Mouse (Mus musculus) liver, embryonic 13.5 days (tissue): Measurements from ENCODE around the gene Otud7a. TPM values are rescaled to one million over a fixed set of nuclear protein-coding genes. Genes with fewer than 3 reads are reported as not detected.
"Not testable (repeated sequence)": the region's sequence is repeated elsewhere in the genome, so short reads cannot be mapped to it uniquely, and the experiment has no call there.

Experiments used
- ATAC-seq: fragments of 200-750 bp; cut with Nextera tagmentation; 2 replicates; pipeline ENCODE4 v1.8.0; 2017; ENCODE audit warnings: low read depth, mild to moderate bottlenecking, moderate number of reproducible peaks, moderate library complexity
- DNase-seq: peaks from one replicate; pipeline ENCODE4 v3.0.0; 2022
- H3K27ac ChIP-seq: fragments of 300-500 bp; sonication (generic); 2 replicates; pipeline ENCODE4 v1.5.1; 2015; ENCODE audit warnings: moderate library complexity, mild to moderate bottlenecking, inconsistent platforms
- H3K27me3 ChIP-seq: fragments of 300-500 bp; sonication (generic); 2 replicates; pipeline ENCODE4 v1.6.1; 2015; ENCODE audit warnings: mild to moderate bottlenecking, inconsistent platforms
- H3K36me3 ChIP-seq: fragments of 300-500 bp; sonication (generic); 2 replicates; pipeline ENCODE4 v1.6.1; 2015; ENCODE audit warnings: mild to moderate bottlenecking, inconsistent platforms
- H3K4me1 ChIP-seq: fragments of 300-500 bp; sonication (generic); replicated peaks from 2 replicates; pipeline ENCODE4 v1.6.1; 2015; ENCODE audit warnings: inconsistent platforms
- H3K4me2 ChIP-seq: fragments of 300-500 bp; sonication (generic); 2 replicates; pipeline ENCODE4 v1.6.1; 2015; ENCODE audit warnings: inconsistent platforms, mild to moderate bottlenecking, moderate library complexity
- H3K4me3 ChIP-seq: fragments of 300-500 bp; sonication (generic); replicated peaks from 2 replicates; pipeline ENCODE4 v1.5.1; 2015; ENCODE audit warnings: mild to moderate bottlenecking, inconsistent platforms
- H3K9ac ChIP-seq: fragments of 300-500 bp; sonication (generic); 2 replicates; pipeline ENCODE4 v1.6.1; 2015; ENCODE audit warnings: mild to moderate bottlenecking, inconsistent platforms
- H3K9me3 ChIP-seq: fragments of 300-500 bp; sonication (generic); replicated peaks from 2 replicates; pipeline ENCODE4 v1.6.1; 2016; ENCODE audit warnings: inconsistent platforms
- WGBS: fragments of 180-500 bp; shearing (Covaris S2); methylation state at CpG from one replicate; pipeline ENCODE4 v1.1.7; 2015; ENCODE audit not compliant: insufficient replicate concordance; 5-methylcytosine and 5-hydroxymethylcytosine counted together
- polyA plus RNA-seq: library from polyadenylated mRNA; unstranded; fragments of >200 nt; fragmentation: Nextera tagmentation; extraction: Ambion mirVana; gene quantifications from 2 replicates; pipeline ENCODE4 v1.2.1, GENCODE M21; 2015

Otud7a gene
- polyA plus RNA-seq, 1 experiment from 2014 or later, result not detected

DNA sequence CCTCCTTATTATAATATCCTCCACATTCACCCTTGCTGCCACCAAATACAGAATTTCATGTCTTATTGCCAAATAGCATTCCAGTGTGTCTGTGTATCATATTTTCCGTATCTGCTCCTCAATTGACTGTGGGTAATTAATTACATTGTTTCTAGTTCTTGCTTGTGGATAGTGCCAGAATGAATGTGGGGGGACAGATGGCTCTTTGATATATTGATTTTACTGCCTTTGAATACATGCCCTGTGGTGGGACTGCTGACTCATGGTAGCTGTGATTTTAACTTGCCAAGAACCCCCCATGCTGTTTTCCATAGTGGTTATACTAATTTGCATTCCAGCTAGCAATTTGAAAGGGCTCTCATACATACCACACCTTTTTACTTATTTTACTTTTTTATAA is 215.7 kb downstream of the Otud7a start:
- Histone ChIP-seq H3K4me3 (no peak overlapping the region), H3K9ac (no peak overlapping the region), H3K4me2 (no peak overlapping the region), H3K36me3 (no peaks in the 10 kb centered on the region), H3K27ac (no peak overlapping the region), H3K27me3 (no peaks in the 10 kb centered on the region), H3K9me3 (no peaks in the 10 kb centered on the region), H3K4me1 (no peaks in the 10 kb centered on the region)
- 61% methylated on average over 1 of the region's 1 CpGs for WGBS
- DNase-seq (no peak), ATAC-seq (no peak)

DNA sequence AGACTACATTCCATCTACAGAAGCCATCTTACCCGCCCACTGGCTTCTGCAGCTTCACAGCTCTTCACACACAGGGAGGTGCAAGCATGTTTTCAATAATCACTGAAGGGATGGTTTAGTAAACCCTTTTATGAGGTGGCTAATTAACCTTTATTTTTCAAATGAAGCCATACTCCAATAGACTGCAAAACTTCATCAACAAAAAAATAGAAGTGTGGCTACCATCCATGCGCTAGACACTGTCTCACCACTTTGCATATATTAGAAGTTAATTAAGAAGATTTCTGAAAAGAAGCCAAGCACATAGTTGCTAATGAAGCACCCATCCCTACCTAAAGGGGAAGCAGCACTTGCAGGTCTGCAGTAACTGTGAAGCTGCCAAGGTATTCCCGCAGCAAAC is 218.2 kb downstream of the Otud7a start:
- H3K27me3 ChIP-seq, result no peaks in the 10 kb centered on the region
- no peak overlapping the region for H3K4me3 ChIP-seq
- no peak overlapping the region for H3K27ac ChIP-seq
- WGBS, result 60% methylated on average over 3 of the region's 3 CpGs
- H3K36me3 ChIP-seq, result no peaks in the 10 kb centered on the region
- no peak for DNase-seq
- no peak overlapping the region for H3K9ac ChIP-seq
- ATAC-seq, result no peak
- no peak overlapping the region for H3K4me2 ChIP-seq
- H3K4me1 ChIP-seq, result no peaks in the 10 kb centered on the region
- H3K9me3 ChIP-seq, result no peaks in the 10 kb centered on the region

DNA sequence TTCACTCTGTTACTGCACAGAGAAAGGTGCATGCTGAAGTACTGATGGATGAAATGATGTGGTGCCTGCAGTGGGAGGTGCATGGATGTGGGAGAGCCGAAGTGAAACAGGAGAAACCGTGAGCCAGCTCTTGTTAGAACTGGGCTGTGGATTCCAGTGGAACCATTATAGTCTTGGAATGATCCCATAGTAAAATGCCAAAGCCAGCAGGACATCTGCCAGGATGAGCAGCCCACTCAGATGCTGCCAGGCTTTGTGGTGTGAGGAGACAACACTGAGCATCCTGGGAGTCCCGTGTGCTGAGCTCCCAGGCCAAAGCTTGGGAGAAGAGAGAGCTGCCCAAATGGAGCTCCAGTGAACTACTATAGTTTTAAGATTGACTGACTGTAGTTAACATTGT is 220.9 kb downstream of the Otud7a start:
- ATAC-seq (no peak), DNase-seq (no peak)
- 65% methylated on average over 3 of the region's 3 CpGs for WGBS
- Histone ChIP-seq H3K9ac (no peak overlapping the region), H3K27ac (no peak overlapping the region), H3K4me1 (no peaks in the 10 kb centered on the region), H3K4me2 (no peak overlapping the region), H3K27me3 (no peaks in the 10 kb centered on the region), H3K9me3 (no peaks in the 10 kb centered on the region), H3K4me3 (no peak overlapping the region), H3K36me3 (no peaks in the 10 kb centered on the region)

DNA sequence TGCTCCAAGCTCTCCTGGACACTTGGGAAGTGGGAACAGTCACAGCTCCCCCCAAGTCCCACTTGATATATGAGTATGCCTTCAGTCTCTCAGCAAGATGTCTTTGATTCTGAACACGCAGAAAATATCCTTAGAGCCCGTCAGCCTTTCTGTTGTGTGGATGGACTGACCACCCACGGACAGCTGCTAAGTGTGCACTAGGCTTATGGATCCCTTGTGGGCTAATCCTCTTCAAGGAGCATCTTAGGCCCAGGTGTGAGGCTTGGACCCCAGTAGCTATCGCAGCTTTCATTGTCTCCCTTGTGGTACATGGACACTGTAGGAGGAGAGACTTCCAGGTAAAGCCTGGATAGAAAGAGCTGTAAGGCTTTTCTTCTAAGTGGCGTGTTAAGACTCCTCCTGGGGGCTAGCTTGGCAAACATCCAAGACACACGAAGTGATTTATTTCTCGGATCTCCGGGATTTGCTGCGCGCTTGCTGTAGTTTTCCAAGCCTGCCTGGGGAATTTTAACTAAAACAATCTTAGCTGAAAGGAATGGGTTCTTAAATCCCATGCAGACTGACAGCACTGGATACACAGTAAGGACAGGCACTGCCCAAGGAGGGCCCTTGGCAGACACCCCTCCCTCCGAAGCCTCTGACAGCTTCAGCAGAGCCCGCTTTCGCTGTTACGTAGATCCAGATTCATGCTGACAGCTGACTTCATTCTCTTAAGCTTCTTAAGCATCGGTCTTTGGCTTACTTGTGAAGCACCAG is 223.6 kb downstream of the Otud7a start:
- H3K9me3 ChIP-seq, result no peaks in the 10 kb centered on the region
- ATAC-seq (no peak), DNase-seq (no peak)
- WGBS, result 76% methylated on average over 15 of the region's 15 CpGs
- no peak overlapping the region for H3K4me3 ChIP-seq
- no peaks in the 10 kb centered on the region for H3K27me3 ChIP-seq
- H3K36me3 ChIP-seq, result no peaks in the 10 kb centered on the region
- H3K4me2 ChIP-seq, result no peak overlapping the region
- H3K4me1 ChIP-seq, result no peaks in the 10 kb centered on the region
- H3K9ac ChIP-seq, result no peak overlapping the region
- H3K27ac ChIP-seq, result no peak overlapping the region

GRCm38 (mm10) chr7:63668951-63669350 is 224.4 kb downstream of the Otud7a start:
- H3K9me3 ChIP-seq, result no peaks in the 10 kb centered on the region
- ATAC-seq (no peak), DNase-seq (no peak)
- H3K4me2 ChIP-seq, result no peak overlapping the region
- H3K27ac ChIP-seq, result no peak overlapping the region
- WGBS, result 73% methylated on average over 14 of the region's 14 CpGs
- no peak overlapping the region for H3K4me3 ChIP-seq
- H3K4me1 ChIP-seq, result no peaks in the 10 kb centered on the region
- no peaks in the 10 kb centered on the region for H3K27me3 ChIP-seq
- H3K9ac ChIP-seq, result no peak overlapping the region
- H3K36me3 ChIP-seq, result no peaks in the 10 kb centered on the region

GRCm38 (mm10) chr7:63670911-63671310 is 226.4 kb downstream of the Otud7a start:
- H3K27me3 ChIP-seq, H3K4me2 ChIP-seq, H3K27ac ChIP-seq, H3K4me3 ChIP-seq, ATAC-seq, H3K4me1 ChIP-seq, H3K9ac ChIP-seq, H3K9me3 ChIP-seq, DNase-seq, H3K36me3 ChIP-seq: not testable (repeated sequence)
- WGBS, result 43% methylated on average over 1 of the region's 1 CpGs

DNA sequence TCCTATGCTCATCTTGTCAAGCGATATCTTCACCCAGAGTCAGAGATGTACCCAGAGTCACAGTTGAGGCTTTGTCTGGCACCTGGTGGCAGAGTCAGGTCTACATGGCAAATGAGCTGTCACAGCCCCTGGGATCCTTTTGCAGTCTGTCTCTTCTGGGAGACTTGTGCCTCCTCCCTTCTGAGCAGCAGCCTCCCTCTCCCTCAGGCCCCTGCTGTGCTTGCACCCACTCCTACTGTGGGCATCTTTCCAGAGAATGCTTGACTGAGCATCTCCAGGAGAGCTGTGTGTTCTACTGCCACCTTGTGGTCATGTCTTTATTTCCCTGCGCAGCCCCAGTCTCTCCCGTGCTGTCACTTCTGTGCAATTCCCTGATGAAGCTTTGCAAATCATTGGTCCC is 227.4 kb downstream of the Otud7a start:
- Histone ChIP-seq H3K4me3 (no peak overlapping the region), H3K4me2 (no peak overlapping the region), H3K36me3 (no peaks in the 10 kb centered on the region), H3K4me1 (no peaks in the 10 kb centered on the region), H3K27me3 (no peaks in the 10 kb centered on the region), H3K9ac (no peak overlapping the region), H3K27ac (no peak overlapping the region), H3K9me3 (no peaks in the 10 kb centered on the region)
- DNase-seq, result no peak
- no peak for ATAC-seq
- WGBS, result 11% methylated on average over 3 of the region's 3 CpGs

- WGBS, result 64% methylated on average over 5 of the region's 5 CpGs
- H3K27ac ChIP-seq, result no peak overlapping the region
Measured at GRCm38 (mm10) chr7:63676631-63677030, 232.1 kb downstream of the Otud7a start.

GRCm38 (mm10) chr7:63677149-63677548 is 232.6 kb downstream of the Otud7a start:
- 15% methylated on average over 2 of the region's 2 CpGs for WGBS
- no peaks in the 10 kb centered on the region for H3K4me1 ChIP-seq
- no peak overlapping the region for H3K4me3 ChIP-seq
- H3K9me3 ChIP-seq, result no peaks in the 10 kb centered on the region
- H3K27ac ChIP-seq, result no peak overlapping the region
- H3K27me3 ChIP-seq, result no peaks in the 10 kb centered on the region
- DNase-seq (no peak), ATAC-seq (no peak)
- no peaks in the 10 kb centered on the region for H3K36me3 ChIP-seq
- H3K4me2 ChIP-seq, result no peak overlapping the region
- H3K9ac ChIP-seq, result no peak overlapping the region

More at GRCm38 (mm10) chr7:63676631-63677030, 232.1 kb downstream of the Otud7a start:
- no peaks in the 10 kb centered on the region for H3K27me3 ChIP-seq
- no peak overlapping the region for H3K4me2 ChIP-seq
- no peaks in the 10 kb centered on the region for H3K4me1 ChIP-seq
- ATAC-seq (no peak), DNase-seq (no peak)
- no peak overlapping the region for H3K4me3 ChIP-seq
- H3K36me3 ChIP-seq, result no peaks in the 10 kb centered on the region
- H3K9me3 ChIP-seq, result no peaks in the 10 kb centered on the region
- no peak overlapping the region for H3K9ac ChIP-seq

DNA sequence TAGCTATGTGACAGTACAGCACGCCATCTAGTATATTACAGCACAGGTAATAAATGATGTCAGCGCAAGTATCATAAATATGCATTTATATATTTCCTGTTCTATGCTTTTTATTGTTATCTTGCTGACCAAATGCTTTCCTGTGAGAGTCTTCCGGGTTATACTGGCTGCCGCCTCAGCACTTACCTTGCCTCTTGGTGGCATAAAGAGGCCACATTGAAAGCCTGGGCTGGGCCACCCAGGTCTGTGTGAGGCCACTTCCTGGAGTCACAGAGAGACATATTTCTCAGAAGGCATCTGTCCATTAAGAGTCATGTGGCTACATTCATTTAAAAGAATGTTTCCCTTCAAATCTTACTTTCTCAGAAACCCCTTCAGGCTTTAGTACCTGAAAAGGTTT is 242.5 kb downstream of the Otud7a start:
- Histone ChIP-seq H3K9ac (no peak overlapping the region), H3K4me2 (no peak overlapping the region), H3K4me3 (no peak overlapping the region), H3K4me1 (no peaks in the 10 kb centered on the region), H3K9me3 (no peaks in the 10 kb centered on the region), H3K27me3 (no peaks in the 10 kb centered on the region), H3K36me3 (no peaks in the 10 kb centered on the region), H3K27ac (no peak overlapping the region)
- no peak for ATAC-seq
- WGBS, result 62% methylated on average over 4 of the region's 4 CpGs
- DNase-seq, result no peak

- H3K9ac ChIP-seq, result no peak overlapping the region
- DNase-seq (no peak), ATAC-seq (no peak)
- H3K9me3 ChIP-seq, result no peaks in the 10 kb centered on the region
- no peaks in the 10 kb centered on the region for H3K4me1 ChIP-seq
- no peak overlapping the region for H3K4me3 ChIP-seq
- H3K27me3 ChIP-seq, result no peaks in the 10 kb centered on the region
- H3K4me2 ChIP-seq, result no peak overlapping the region
- 69% methylated on average over 4 of the region's 4 CpGs for WGBS
- no peak overlapping the region for H3K27ac ChIP-seq
- H3K36me3 ChIP-seq, result no peaks in the 10 kb centered on the region
Measured at GRCm38 (mm10) chr7:63697921-63698320, 253.4 kb downstream of the Otud7a start.

DNA sequence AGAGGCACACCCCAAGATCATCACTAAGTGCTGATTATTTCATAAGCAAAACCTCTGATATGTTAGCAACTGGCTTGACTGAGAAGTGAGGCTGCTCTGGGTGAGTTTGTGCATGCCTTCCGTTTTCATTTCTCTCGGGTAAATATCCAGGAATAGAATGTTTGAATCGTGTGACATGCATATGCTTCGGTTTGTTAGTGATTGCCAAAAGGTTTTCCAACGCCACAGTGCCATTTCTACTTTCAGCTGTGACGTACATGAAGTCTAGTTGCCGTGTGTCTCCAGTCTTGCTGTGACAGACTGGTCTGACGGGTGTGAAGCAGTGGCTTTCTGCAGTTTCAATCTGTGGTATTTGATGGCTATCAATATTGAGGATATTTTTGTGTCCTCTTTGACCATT is 273.4 kb downstream of the Otud7a start:
- H3K4me2 ChIP-seq, result no peak overlapping the region
- ATAC-seq, result no peak

More for the DNA sequence above, 273.4 kb downstream of the Otud7a start:
- Histone ChIP-seq H3K9me3 (no peaks in the 10 kb centered on the region), H3K27me3 (no peaks in the 10 kb centered on the region), H3K4me3 (no peak overlapping the region), H3K4me1 (no peaks in the 10 kb centered on the region), H3K9ac (no peak overlapping the region), H3K27ac (no peak overlapping the region), H3K36me3 (no peaks in the 10 kb centered on the region)
- 65% methylated on average over 8 of the region's 8 CpGs for WGBS
- DNase-seq, result no peak
